8 mouse cellular contexts compared by ENCODE assay signal in the genomic region with DNA sequence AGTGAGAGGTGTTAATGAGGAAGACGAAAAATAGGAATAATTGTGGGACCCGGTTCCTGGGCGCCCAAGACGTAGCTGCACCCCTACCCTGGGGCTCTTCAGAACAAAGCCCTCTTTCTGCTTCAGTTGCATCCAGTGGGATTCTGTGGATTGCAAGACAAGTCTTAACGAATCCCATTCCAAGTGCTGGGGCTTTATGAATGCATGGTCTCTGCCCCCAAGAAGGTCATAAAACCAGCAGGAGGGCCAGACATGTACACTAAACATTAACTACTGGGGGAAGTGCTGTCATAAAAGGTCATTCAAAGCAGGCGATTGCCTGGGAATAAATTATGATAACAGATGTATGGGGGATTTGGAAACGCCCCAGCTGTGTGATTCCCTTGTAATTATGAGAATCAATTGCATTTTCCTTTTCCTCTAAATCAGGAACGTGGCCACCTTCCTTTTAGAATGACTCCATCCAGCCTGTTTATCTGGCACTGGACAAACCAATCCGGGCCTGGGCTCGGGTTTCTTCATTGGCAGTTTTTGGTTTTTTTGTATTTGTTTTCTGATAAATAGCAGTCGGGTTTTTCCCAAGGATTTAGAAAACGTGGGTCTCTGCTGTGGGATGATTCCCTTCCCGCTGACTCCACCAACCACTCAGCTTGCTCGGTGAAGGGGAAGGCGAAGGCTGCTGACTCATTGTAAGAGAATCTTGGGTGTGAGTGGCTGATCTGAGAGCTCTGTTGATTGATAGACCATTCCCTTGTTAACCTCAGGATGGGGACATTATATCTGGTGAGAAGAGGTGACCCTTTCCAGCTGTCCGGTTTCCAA. TPM values are rescaled to one million over a fixed set of nuclear protein-coding genes. Genes with fewer than 3 reads are reported as not detected.
DNase-seq lines count a peak whose midpoint lies in the region; ATAC-seq and TF ChIP-seq lines count a peak whose summit lies in the region.

No protein-coding gene starts in this region.

- ATAC-seq in forebrain, embryonic 13.5 days = peak; percentile 70

- TF ChIP-seq CTCF in ES-Bruce4 (IDR thresholded peaks at IDR 0.05; ENCODE audit: low read depth, low read length) = no peak
- no peak for TF ChIP-seq CTCF in small intestine, adult 2 months (IDR thresholded peaks at IDR 0.05; ENCODE audit: extremely low read depth, insufficient read length, insufficient replicate concordance, low read depth, low read length)

- WGBS in forebrain, embryonic 13.5 days = 22% methylated on average over 16 of the region's 16 CpGs
- WGBS in limb, embryonic 10.5 days = 41% methylated on average over 16 of the region's 16 CpGs
- WGBS in small intestine, adult 2 months = 11% methylated on average over 16 of the region's 16 CpGs

- peak overlapping the region; percentile 99 for H3K27ac ChIP-seq in ES-Bruce4 (ENCODE audit: insufficient read depth, low read length)
- H3K27ac ChIP-seq in forebrain, embryonic 13.5 days = peak overlapping the region; percentile 88
- peak overlapping the region; percentile 93 for H3K27ac ChIP-seq in limb, embryonic 10.5 days
- peak overlapping the region; percentile 96 for H3K27ac ChIP-seq in small intestine, adult 2 months (ENCODE audit: insufficient read depth, low read depth, low read length)

- no peaks in the 10 kb centered on the region for H3K9me3 ChIP-seq in ES-Bruce4 (replicated peaks; ENCODE audit: control insufficient read depth, insufficient read depth, low read length, poor library complexity, severe bottlenecking)
- no peaks in the 10 kb centered on the region for H3K9me3 ChIP-seq in forebrain, embryonic 13.5 days (replicated peaks)
- no peaks in the 10 kb centered on the region for H3K9me3 ChIP-seq in limb, embryonic 10.5 days (replicated peaks)

- no peaks in the 10 kb centered on the region for H3K36me3 ChIP-seq in ES-Bruce4 (ENCODE audit: control insufficient read depth, insufficient read depth, low read length, poor library complexity, severe bottlenecking)
- H3K36me3 ChIP-seq in forebrain, embryonic 13.5 days (ENCODE audit: poor library complexity, severe bottlenecking) = no peaks in the 10 kb centered on the region
- H3K36me3 ChIP-seq in limb, embryonic 10.5 days = no peaks in the 10 kb centered on the region
- H3K36me3 ChIP-seq in small intestine, adult 2 months (ENCODE audit: control insufficient read depth, insufficient read depth, low read length) = no peaks in the 10 kb centered on the region

- H3K4me2 ChIP-seq in forebrain, embryonic 13.5 days = peak overlapping the region; percentile 57

- peak; percentile 73 for DNase-seq in adrenal gland, adult 2 months
- no peak for DNase-seq in adrenal gland, adult 18-20 months (ENCODE audit: low spot score in 2 of 2)
- DNase-seq in limb, embryonic 10.5 days (ENCODE audit: low spot score) = no peak
- no peak for DNase-seq in thymus, adult 18-20 months
- no peak for DNase-seq in gastrocnemius, postnatal 10 days

- H3K4me1 ChIP-seq in ES-Bruce4 (ENCODE audit: control insufficient read depth, insufficient read depth, low read length) = peaks cover 2% of the 10 kb centered on the region
- peaks cover 24% of the 10 kb centered on the region for H3K4me1 ChIP-seq in forebrain, embryonic 13.5 days
- H3K4me1 ChIP-seq in limb, embryonic 10.5 days = peaks cover 37% of the 10 kb centered on the region
- peaks cover 26% of the 10 kb centered on the region for H3K4me1 ChIP-seq in small intestine, adult 2 months (ENCODE audit: control insufficient read depth, insufficient read depth, insufficient read length, low read length)

- no peak for TF ChIP-seq EP300 in ES-Bruce4 (IDR thresholded peaks at IDR 0.05; ENCODE audit: insufficient read depth, low read depth, low read length)

- peak overlapping the region; percentile 74 for H3K9ac ChIP-seq in ES-Bruce4 (ENCODE audit: low read depth, poor library complexity, severe bottlenecking)
- H3K9ac ChIP-seq in forebrain, embryonic 13.5 days = peak overlapping the region; percentile 28; the same call in 1 of the 2 replicates

- H3K27me3 ChIP-seq in ES-Bruce4 (ENCODE audit: control insufficient read depth, insufficient read depth, low read length, poor library complexity, severe bottlenecking) = no peaks in the 10 kb centered on the region
- H3K27me3 ChIP-seq in forebrain, embryonic 13.5 days = no peaks in the 10 kb centered on the region
- no peaks in the 10 kb centered on the region for H3K27me3 ChIP-seq in limb, embryonic 10.5 days (ENCODE audit: low read depth, poor library complexity, severe bottlenecking)
- no peaks in the 10 kb centered on the region for H3K27me3 ChIP-seq in small intestine, adult 2 months (ENCODE audit: control insufficient read depth, insufficient read depth, low read length)

- TF ChIP-seq POLR2A in ES-Bruce4 (IDR thresholded peaks at IDR 0.05; ENCODE audit: insufficient read depth, low read length) = no peak
- TF ChIP-seq POLR2A in small intestine, adult 2 months (IDR thresholded peaks at IDR 0.05; ENCODE audit: low read depth, low read length) = no peak

- peak overlapping the region; percentile 36 for H3K4me3 ChIP-seq in ES-Bruce4 (ENCODE audit: low read depth, low read length)
- H3K4me3 ChIP-seq in forebrain, embryonic 13.5 days = peak overlapping the region; percentile 18
- peak overlapping the region; percentile 39 for H3K4me3 ChIP-seq in limb, embryonic 10.5 days
- H3K4me3 ChIP-seq in small intestine, adult 2 months (ENCODE audit: low read depth, low read length) = peak overlapping the region; percentile 20

RNA-seq across cellular contexts. Expression of gene Moap1, which starts 12.5 kb away (rescaled TPM):
- 1 to 10 TPM; 3.7 to 7.9 TPM for total RNA-seq in adrenal gland, adult 2 months (2021)
- polyA plus RNA-seq in adrenal gland, adult 2 months (2012; rRNA removed) = 0.56 and 0.81 TPM in 2 replicates
- 10 to 100 TPM in 1 of 2 experiments, 1 to 10 TPM in 1; 7.5 to 11.0 TPM for total RNA-seq in adrenal gland, adult 18-20 months (2021)
- polyA plus RNA-seq in ES-Bruce4 (2011; ENCODE audit: insufficient read depth, insufficient read length, low read depth, missing spikeins) = 6.7 and 7.5 TPM in 2 replicates
- polyA plus RNA-seq in forebrain, embryonic 13.5 days (2015; fragmentation: Nextera tagmentation; extraction: Ambion mirVana) = 38.7 and 45.2 TPM in 2 replicates
- 34.8 and 38.8 TPM in 2 replicates for polyA plus RNA-seq in limb, embryonic 10.5 days (2016; fragmentation: Nextera tagmentation; extraction: Ambion mirVana)
- 0.30 and 0.74 TPM in 2 replicates for polyA plus RNA-seq in small intestine, adult 2 months (2012; rRNA removed)
- total RNA-seq in gastrocnemius, postnatal 10 days (2021) = 1 to 10 TPM; 6.4 to 6.8 TPM

RNA-seq across cellular contexts. Expression of gene Tmem251, which starts 12.6 kb away (rescaled TPM):
- total RNA-seq in adrenal gland, adult 2 months (2021) = 1 to 10 TPM; 7.5 to 8.5 TPM
- polyA plus RNA-seq in adrenal gland, adult 2 months (2012; rRNA removed) = 3.4 TPM in 2 replicates
- 10 to 100 TPM in 1 of 2 experiments, 1 to 10 TPM in 1; 8.0 to 10.5 TPM for total RNA-seq in adrenal gland, adult 18-20 months (2021)
- 6.3 TPM in 2 replicates for polyA plus RNA-seq in ES-Bruce4 (2011; ENCODE audit: insufficient read depth, insufficient read length, low read depth, missing spikeins)
- 12.4 and 14.3 TPM in 2 replicates for polyA plus RNA-seq in forebrain, embryonic 13.5 days (2015; fragmentation: Nextera tagmentation; extraction: Ambion mirVana)
- polyA plus RNA-seq in limb, embryonic 10.5 days (2016; fragmentation: Nextera tagmentation; extraction: Ambion mirVana) = 11.7 TPM in 2 replicates
- 1.7 and 2.4 TPM in 2 replicates for polyA plus RNA-seq in small intestine, adult 2 months (2012; rRNA removed)
- total RNA-seq in gastrocnemius, postnatal 10 days (2021) = 1 to 10 TPM; 2.3 to 2.7 TPM

RNA-seq across cellular contexts. Expression of gene Itpk1, which starts 26.3 kb away (rescaled TPM):
- 10 to 100 TPM; 54.9 to 99.2 TPM for total RNA-seq in adrenal gland, adult 2 months (2021)
- polyA plus RNA-seq in adrenal gland, adult 2 months (2012; rRNA removed) = 50.8 and 70.9 TPM in 2 replicates
- 100 to 1,000 TPM in 1 of 2 experiments, 10 to 100 TPM in 1; 49.7 to 156 TPM for total RNA-seq in adrenal gland, adult 18-20 months (2021)
- 40.4 and 44.0 TPM in 2 replicates for polyA plus RNA-seq in ES-Bruce4 (2011; ENCODE audit: insufficient read depth, insufficient read length, low read depth, missing spikeins)
- 34.5 and 38.7 TPM in 2 replicates for polyA plus RNA-seq in forebrain, embryonic 13.5 days (2015; fragmentation: Nextera tagmentation; extraction: Ambion mirVana)
- 9.7 and 11.0 TPM in 2 replicates for polyA plus RNA-seq in limb, embryonic 10.5 days (2016; fragmentation: Nextera tagmentation; extraction: Ambion mirVana)
- 104 and 324 TPM in 2 replicates for polyA plus RNA-seq in small intestine, adult 2 months (2012; rRNA removed)
- total RNA-seq in gastrocnemius, postnatal 10 days (2021) = 1 to 10 TPM; 5.6 to 6.0 TPM

RNA-seq across cellular contexts. Expression of gene Gm28051, which starts 26.6 kb away (rescaled TPM):
- not detected for total RNA-seq in adrenal gland, adult 2 months (2021)
- not detected in 2 replicates for polyA plus RNA-seq in adrenal gland, adult 2 months (2012; rRNA removed)
- not detected for total RNA-seq in adrenal gland, adult 18-20 months (2021)
- not detected in 2 replicates for polyA plus RNA-seq in ES-Bruce4 (2011; ENCODE audit: insufficient read depth, insufficient read length, low read depth, missing spikeins)
- not detected in 2 replicates for polyA plus RNA-seq in forebrain, embryonic 13.5 days (2015; fragmentation: Nextera tagmentation; extraction: Ambion mirVana)
- not detected in 2 replicates for polyA plus RNA-seq in limb, embryonic 10.5 days (2016; fragmentation: Nextera tagmentation; extraction: Ambion mirVana)
- polyA plus RNA-seq in small intestine, adult 2 months (2012; rRNA removed) = not detected in 2 replicates
- total RNA-seq in gastrocnemius, postnatal 10 days (2021) = not detected

RNA-seq across cellular contexts. Expression of gene Gon7, which starts 26.6 kb away (rescaled TPM):
- 10 to 100 TPM; 11.6 to 11.7 TPM for total RNA-seq in adrenal gland, adult 2 months (2021)
- polyA plus RNA-seq in adrenal gland, adult 2 months (2012; rRNA removed) = 8.7 and 12.7 TPM in 2 replicates
- 10 to 100 TPM; 15.8 to 20.9 TPM for total RNA-seq in adrenal gland, adult 18-20 months (2021)
- polyA plus RNA-seq in ES-Bruce4 (2011; ENCODE audit: insufficient read depth, insufficient read length, low read depth, missing spikeins) = 23.6 and 26.6 TPM in 2 replicates
- polyA plus RNA-seq in forebrain, embryonic 13.5 days (2015; fragmentation: Nextera tagmentation; extraction: Ambion mirVana) = 48.1 and 54.9 TPM in 2 replicates
- polyA plus RNA-seq in limb, embryonic 10.5 days (2016; fragmentation: Nextera tagmentation; extraction: Ambion mirVana) = 46.1 and 52.2 TPM in 2 replicates
- polyA plus RNA-seq in small intestine, adult 2 months (2012; rRNA removed) = 3.4 and 11.2 TPM in 2 replicates
- total RNA-seq in gastrocnemius, postnatal 10 days (2021) = 1 to 10 TPM; 6.7 to 7.4 TPM
